Mouse (Mus musculus): ENCODE measurements around the gene Gja6. TPM values are rescaled to one million over a fixed set of nuclear protein-coding genes. Genes with fewer than 3 reads are reported as not detected.

Gja6 gene
- 0.06 and 0.12 TPM in 2 replicates for polyA plus RNA-seq (2015; fragmentation: Nextera tagmentation; extraction: Ambion mirVana)

GRCm38 (mm10) chrX:160906952-160907351, at the start of gene Gja6:
Gja6 (minus strand) TSS chrX:160907052.

Other genes with a start within 250 kb of the Gja6 start
- gene Ppef1, start 171.3 kb downstream of the Gja6 start, polyA plus RNA-seq (2015; fragmentation: Nextera tagmentation; extraction: Ambion mirVana), result 0.14 TPM in 1 of 2 replicates, not detected in the other
- not detected in 2 replicates for gene Rs1, start 139.0 kb downstream of the Gja6 start, polyA plus RNA-seq (2015; fragmentation: Nextera tagmentation; extraction: Ambion mirVana)
- 1.2 and 2.2 TPM in 2 replicates for gene Cdkl5, start 87.7 kb upstream of the Gja6 start, polyA plus RNA-seq (2015; fragmentation: Nextera tagmentation; extraction: Ambion mirVana)
- gene Scml2, start 210.1 kb upstream of the Gja6 start, polyA plus RNA-seq (2015; fragmentation: Nextera tagmentation; extraction: Ambion mirVana), result 1.5 and 1.7 TPM in 2 replicates